Mouse (Mus musculus) adrenal gland, postnatal 36 days (tissue): ENCODE measurements at regions not wholly inside any gene's neighbourhood (a gene's known extent, or its start where the extent isn't known, plus 50 kb on each side); places are given as distances from the start of the nearest gene placed in this dataset. TPM values are rescaled to one million over a fixed set of nuclear protein-coding genes. Genes with fewer than 3 reads are reported as not detected.

Source experiments
- DNase-seq, 2 experiments: peaks; one replicate each; pipeline ENCODE4 v3.0.0; 2021; ENCODE audit warnings: mixed read lengths in 1 of 2
- microRNA-seq: library from miRNA; unstranded; fragments of <30 nt; microRNA quantifications from one replicate; pipeline ENCODE4 v1.2.0, GENCODE M21; 2021

DNA sequence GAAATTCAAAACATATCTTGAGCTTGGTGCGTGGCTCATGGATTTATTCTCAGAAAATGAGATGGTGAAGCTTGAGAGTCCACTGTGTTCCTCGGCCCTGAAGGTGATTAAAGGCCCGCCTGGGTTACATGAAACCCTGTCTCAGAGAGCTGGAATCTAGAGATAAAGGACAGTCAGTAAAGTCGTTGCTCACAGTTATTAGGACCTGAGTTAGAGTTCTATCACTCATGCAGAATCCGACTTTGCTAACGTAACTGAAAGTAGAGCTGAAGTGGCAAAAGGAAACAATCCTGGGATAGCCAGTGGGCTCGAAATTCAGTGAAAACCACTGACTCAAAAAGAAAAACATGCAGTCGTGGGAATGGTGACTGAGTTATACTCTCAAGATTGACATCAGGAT is 198.9 kb upstream of the Sema3a start:
- DNase-seq: no peak

DNA sequence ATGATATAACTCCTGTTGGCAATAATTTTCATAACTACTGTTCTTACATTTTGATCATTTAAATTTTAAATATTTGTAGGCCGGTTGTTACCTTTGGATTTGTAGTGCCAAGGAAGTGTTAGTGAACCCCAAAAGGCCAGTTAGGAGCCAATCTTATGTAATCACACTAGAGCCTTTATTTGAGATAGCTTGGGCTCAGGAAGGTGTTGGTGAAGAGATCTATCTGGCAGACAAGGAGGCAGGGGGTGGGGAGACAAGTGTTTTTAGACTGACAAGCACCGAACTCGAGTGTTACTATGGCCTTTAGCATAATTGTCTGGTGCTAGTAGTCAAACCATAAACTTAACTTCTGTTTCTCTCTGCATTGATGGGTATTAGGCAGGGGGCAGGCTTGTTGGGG is 198.0 kb upstream of the Sema3a start:
- no peak for DNase-seq

DNA sequence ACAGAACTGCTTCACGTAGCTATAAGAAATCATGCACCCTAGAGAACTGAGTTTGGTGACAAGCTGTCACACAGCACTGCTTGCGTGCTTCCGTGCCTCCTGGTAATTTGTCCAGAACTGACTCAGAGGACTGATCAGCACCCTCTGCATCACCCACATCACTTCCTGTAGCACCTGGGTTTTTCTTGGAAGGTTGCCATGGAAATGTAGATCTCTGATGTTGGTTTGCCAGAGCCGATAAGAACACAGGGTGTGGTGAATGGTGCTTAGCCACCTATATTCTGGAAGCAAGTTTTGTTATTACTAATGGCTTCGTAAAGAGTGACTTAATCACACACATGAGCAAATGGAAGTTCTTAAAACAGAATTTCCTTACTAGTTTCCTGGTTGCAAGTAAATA is 188.2 kb upstream of the Sema3a start:
- DNase-seq: no peak

DNA sequence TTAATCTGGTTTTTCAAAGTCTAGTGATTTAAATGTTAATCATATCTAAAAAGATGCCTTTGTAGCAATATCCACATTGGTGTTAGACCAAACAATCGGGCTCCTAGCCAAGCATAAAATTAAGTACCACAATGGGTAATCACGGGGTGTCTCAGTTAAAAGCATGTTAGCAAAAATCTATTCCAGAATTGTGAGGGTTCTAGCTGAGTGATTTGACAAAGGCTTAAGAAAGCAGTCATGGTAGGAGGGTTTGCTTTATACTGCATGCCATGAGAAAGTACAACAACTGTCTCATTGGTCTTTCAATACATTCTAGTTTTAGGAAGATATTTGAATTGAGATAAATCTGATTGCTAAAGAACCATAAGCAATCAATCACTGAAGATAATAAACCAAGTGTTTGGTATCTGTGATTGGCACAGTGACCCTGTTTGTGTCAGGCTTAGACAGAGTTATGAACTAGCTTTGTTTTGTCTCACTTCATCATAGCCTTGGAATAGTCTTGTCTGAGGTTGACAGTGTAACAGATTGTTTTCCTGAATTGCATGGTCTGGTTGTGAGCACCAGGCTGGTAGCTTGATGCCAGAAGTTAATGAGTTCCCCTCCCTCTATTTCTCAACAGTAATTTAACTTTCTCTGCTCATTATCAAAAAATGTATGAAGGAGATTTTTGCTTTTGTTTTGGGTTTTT is 186.9 kb upstream of the Sema3a start:
- DNase-seq: no peak

DNA sequence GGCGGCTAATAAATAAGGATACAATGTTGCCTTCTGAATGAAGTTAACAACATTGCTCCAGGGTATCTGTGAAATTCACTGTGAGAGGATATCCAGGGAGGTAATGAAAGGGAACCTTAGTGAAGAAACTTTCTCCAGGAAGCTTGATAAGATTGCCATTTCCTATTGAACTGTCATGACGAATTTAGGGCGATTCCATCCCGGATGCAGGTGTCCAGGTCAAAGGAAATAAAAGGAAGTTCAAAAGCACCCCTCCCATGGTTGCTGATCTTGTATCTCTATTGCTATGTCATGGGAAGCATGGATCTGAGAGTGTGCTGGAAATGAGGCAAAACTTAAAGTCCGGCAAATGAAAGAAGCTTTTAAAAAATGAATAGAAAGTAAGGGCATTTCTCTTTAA is 180.7 kb upstream of the Sema3a start:
- DNase-seq: peak; percentile 5 to 11

- DNase-seq: no peak
Observed at GRCm38 (mm10) chr5:12948472-12948871, 176.7 kb upstream of the Sema3a start.

- DNase-seq: no peak
Observed at GRCm38 (mm10) chr5:12970987-12971386, 154.2 kb upstream of the Sema3a start.

GRCm38 (mm10) chr5:12973701-12974100 is 151.5 kb upstream of the Sema3a start:
- no peak for DNase-seq

DNA sequence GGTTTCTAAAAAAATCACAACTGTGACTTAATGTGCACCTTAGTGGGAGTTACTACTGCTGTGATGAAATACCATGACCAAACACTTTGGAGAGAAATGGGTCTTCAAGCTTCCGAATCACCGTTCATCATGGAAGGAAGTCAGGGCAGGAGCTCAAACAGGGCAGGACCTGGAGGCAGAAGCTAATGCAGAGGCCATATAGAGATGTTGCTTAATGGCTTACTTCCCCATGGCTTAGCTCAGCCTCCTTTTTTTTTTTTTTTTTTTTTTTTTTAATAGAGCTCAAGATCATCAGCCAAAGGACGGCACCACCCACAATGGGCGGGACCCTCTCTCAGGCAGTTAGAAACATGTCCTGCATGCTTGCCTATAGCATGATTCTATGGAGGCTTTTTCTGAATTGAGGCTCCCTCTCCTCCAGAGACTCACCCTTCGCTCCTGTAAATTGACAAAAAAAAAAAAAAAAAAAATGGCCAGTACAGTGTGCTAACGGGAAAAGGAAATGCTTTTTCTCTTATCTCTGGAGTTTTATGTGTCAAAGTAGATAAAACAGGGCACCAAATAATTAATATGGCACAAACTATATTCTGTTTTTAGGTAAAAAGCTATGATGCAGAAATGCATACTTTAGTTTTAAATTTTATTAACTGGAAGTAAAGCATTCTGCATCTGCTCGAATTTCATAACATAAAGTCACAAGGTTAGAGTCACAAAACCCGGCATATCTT is 149.0 kb upstream of the Sema3a start:
- DNase-seq: no peak

DNA sequence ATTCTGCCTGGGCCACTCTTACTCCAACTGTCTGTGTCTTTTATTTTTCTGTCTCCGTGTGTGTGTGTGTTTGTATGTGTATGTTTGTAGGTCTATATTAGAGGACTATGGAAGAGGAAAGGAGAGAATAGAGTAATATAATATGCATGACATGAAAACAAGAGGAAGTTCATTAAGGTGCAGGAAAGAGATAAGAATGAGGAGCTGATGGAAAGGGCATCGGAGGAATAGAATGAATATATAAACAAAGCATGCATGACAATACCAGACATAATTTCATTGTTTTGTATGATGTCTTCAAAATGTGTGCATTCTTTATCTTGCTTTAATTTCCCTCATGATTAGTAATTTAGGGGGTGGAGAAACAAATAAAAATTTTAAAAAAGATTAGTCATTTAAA is 147.3 kb upstream of the Sema3a start:
- DNase-seq: no peak

DNA sequence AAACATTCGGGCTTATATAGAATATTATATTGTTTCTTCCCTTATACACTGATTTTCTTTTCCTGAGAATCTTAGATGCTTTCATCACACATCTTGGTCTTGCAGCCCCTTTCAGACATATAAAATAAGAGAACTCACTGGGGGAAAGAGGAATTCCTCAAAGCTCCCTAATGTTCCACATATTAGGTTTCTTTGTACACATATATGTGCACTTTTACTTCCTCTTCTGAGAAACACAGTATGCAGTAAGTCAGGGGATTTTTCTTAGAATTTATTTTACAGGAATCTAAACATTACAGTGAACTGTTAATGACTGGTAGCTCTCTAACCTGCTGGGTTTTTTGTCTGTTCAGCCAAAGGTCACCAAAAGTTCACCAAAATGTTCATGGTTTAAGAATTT is 131.4 kb upstream of the Sema3a start:
- DNase-seq: no peak

- no peak for DNase-seq
Observed at GRCm38 (mm10) chr5:12997440-12997839, 127.8 kb upstream of the Sema3a start.

DNA sequence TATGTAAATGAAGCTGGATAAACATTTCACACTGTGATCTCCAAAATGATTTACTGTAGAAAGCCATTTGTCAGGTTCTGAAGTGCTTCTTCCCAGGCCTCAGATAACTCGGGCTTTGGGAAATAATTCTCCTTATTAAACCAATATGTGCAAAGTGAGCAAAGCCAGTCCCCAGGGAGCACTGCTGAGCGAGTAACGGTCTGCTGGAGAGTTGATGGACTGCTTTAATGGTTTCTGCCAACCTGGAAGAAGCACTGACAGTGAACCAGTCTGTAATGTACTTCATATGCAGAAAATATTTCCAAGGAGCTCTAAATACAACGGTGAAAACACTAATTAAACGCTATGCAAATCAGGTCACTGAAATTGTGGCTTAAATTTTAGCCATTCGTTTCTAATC is 118.1 kb upstream of the Sema3a start:
- no peak for DNase-seq

DNA sequence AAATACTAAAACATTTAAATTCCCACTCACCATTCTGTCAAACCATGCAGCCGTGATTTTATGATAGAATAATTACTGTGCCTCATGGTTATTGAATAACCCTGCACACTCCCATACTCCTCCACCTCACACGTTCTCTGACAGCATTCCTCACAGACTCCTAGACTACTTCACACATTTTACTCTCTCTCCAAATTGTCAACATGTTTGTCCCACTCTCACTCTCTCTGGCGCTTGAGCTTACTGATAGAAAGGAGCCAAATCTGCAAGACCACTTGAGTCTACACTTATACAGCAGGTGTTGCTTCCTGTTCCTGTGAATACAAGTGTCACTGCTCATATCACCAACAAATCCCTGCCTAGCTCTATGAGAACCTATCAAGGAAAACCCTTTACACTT is 102.9 kb upstream of the Sema3a start:
- DNase-seq: no peak

- no peak for DNase-seq
Observed at GRCm38 (mm10) chr5:13033332-13033731, 91.9 kb upstream of the Sema3a start.

- no peak for DNase-seq
Observed at GRCm38 (mm10) chr5:13036127-13036526, 89.1 kb upstream of the Sema3a start.

GRCm38 (mm10) chr5:13058883-13059423 is 66.3 kb upstream of the Sema3a start:
- no peak for DNase-seq

GRCm38 (mm10) chr5:13066942-13067341 is 58.3 kb upstream of the Sema3a start:
- DNase-seq: no peak

Small RNAs in the stretch of these regions (microRNA-seq; reads per million reads assigned to microRNA genes)
- gene Gm23243: not detected
